Mouse (Mus musculus) spleen, adult 2 months (tissue): ENCODE measurements at regions not wholly inside any gene's neighbourhood (a gene's known extent, or its start where the extent isn't known, plus 50 kb on each side); places are given as distances from the start of the nearest gene placed in this dataset.

Experiments
- CTCF ChIP-seq: fragments of 200-500 bp; IDR thresholded peaks from 2 replicates; pipeline ENCODE4 v1.5.1; 2011; ENCODE audit warnings: mild to moderate bottlenecking, inconsistent platforms; ENCODE audit not compliant: insufficient read depth, insufficient read length, insufficient replicate concordance; ENCODE audit errors: extremely low read depth
- POLR2A ChIP-seq: fragments of 200-500 bp; IDR thresholded peaks from 2 replicates; pipeline ENCODE4 v1.6.1; 2011; ENCODE audit warnings: low read depth, low read length, inconsistent platforms

DNA sequence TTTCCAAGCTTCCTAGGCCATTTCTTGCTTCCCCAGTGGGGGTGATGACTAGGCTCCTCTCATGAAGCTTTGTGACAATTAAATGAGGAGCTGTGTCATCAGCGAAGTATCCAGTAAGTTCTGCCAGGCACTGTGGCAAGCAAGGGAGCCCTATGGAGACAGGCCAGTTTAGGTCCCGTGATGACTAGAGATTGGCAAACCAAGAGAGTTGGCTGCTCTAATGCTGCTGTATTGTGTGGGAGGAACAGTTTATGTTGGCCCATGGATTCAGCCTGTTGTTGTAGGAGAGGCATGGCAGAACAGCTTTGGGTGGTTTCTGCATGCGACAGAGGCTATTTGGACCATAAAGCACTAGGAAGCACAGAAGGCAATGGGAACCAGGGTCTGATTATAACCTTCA is 86.4 kb upstream of the Zfp618 start:
- TF ChIP-seq CTCF (no peak), POLR2A (no peak)
